9 mouse cellular contexts compared by ENCODE assay signal in the genomic region with DNA sequence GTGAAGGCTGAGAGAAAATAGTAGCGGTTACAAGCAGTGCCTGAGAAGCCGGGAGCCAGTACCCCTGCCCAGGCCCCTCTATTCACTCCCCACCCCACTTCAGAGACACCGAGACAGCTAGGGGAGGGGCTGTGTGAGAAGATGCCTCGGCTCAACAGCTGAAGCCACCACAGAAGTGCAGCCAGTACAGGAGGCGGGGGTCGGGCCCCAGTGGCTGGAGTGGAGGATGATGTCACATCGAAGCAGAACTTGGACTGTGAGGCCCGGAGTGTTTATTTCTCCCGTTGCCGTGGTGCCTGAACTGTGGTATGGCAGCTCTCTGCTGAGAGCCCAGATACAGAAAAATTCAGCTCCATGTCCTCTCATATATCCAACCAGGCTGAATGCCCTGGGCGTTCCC. TPM values are rescaled to one million over a fixed set of nuclear protein-coding genes. Genes with fewer than 3 reads are reported as not detected.
DNase-seq lines count a peak whose midpoint lies in the region.
"Had no signal": no experiment of that assay in that cellular context is flagged by ENCODE, and none has a peak within 500 bp of the region (broad histone marks: within the 10 kb centered on the region; RNA-seq: fewer than 3 reads in every experiment).

No protein-coding gene starts in this region.

- intact Hi-C loops in heart, postnatal 14 days (cut with DNase I): no loop called here

- peak; percentile 81 for DNase-seq in Muller cell, postnatal 12 days (ENCODE audit: inconsistent ontology term)
- peak; percentile 25 for DNase-seq in embryo, embryonic 9.5 days (ENCODE audit: extremely low spot score)
- DNase-seq in heart, postnatal 14 days: peak; percentile 59 to 66
- DNase-seq in lung, postnatal 4 days: peak; percentile 59 to 83
- DNase-seq in cerebellum, adult 8-10 months: no peak
- DNase-seq in c-Kit-positive CD71-positive TER-119-positive erythroid progenitor cells, embryonic 14.5 days (ENCODE audit: low spot score): no peak
- DNase-seq in right cerebral cortex, postnatal 14 days: no peak
- DNase-seq: adrenal gland, adult 8-10 months had no signal

RNA-seq across cellular contexts. Expression of gene Odf3l1, which starts 12.7 kb away (rescaled TPM):
- not detected for total RNA-seq in heart, postnatal 14 days (2021)
- total RNA-seq: heart, postnatal 36 days had no signal

RNA-seq across cellular contexts. Expression of gene Cspg4, which starts 13.1 kb away (rescaled TPM):
- total RNA-seq in heart, postnatal 14 days (2021): 10 to 100 TPM; 26.1 to 28.4 TPM

RNA-seq across cellular contexts. Expression of gene Lingo1, which starts 55.5 kb away (rescaled TPM):
- total RNA-seq in heart, postnatal 14 days (2021): 1 to 10 TPM; 1.4 TPM

Comparison
In these comparisons a context has a peak if more than half of its experiments do, and no peak if none do; other contexts are left out.
1. DNase-seq: peak in Muller cell, postnatal 12 days (single experiment), embryo, embryonic 9.5 days (single experiment), heart, postnatal 14 days (2 of 2) and lung, postnatal 4 days (2 of 2); none in cerebellum, adult 8-10 months (single experiment), c-Kit-positive CD71-positive TER-119-positive erythroid progenitor cells, embryonic 14.5 days (single experiment) and right cerebral cortex, postnatal 14 days (single experiment).